Mouse (Mus musculus): ENCODE measurements at regions not wholly inside any gene's neighbourhood (a gene's known extent, or its start where the extent isn't known, plus 50 kb on each side); places are given as distances from the start of the nearest gene placed in this dataset.

DNA sequence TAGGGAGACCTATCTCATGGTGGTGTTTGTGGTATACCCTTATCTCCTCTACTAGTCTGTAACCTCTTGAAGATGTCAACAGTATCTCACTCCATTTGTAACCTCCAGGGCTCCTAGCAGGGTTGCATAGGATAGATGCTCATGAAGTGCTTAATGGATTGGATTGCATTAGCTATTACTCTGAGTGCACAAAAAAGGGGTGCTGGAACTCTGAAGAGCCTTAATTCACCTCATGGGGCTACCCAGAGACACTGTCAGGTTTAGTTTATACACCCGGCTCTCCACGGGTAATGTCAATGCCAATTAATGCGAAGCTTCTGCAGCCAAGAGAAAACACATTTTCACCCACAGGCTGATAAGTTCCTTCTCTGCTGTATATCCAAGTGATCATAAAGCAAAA, 364.3 kb upstream of the Tmpo start:
- no peak for TF ChIP-seq POLR2A (IDR thresholded peaks at IDR 0.05; ENCODE audit: borderline replicate concordance, extremely low read depth, insufficient read depth, insufficient read length, poor library complexity, severe bottlenecking)
- TF ChIP-seq CTCF (IDR thresholded peaks at IDR 0.05; ENCODE audit: borderline replicate concordance, extremely low read depth, insufficient read depth, insufficient read length), result no peak
